Mouse (Mus musculus) hindbrain, embryonic 13.5 days (tissue): ENCODE results near the gene Otud7b. TPM values are rescaled to one million over a fixed set of nuclear protein-coding genes. Genes with fewer than 3 reads are reported as not detected.

Experiments used
- ATAC-seq: fragments of 200-750 bp; cut with Nextera tagmentation; 2 replicates; pipeline ENCODE4 v1.8.0; 2017; ENCODE audit warnings: moderate TSS enrichment; ENCODE audit not compliant: low FRiP score
- H3K27ac ChIP-seq: fragments of 300-500 bp; sonication (generic); 2 replicates; pipeline ENCODE4 v1.5.1; 2015; ENCODE audit warnings: inconsistent platforms, mild to moderate bottlenecking, moderate library complexity
- H3K27me3 ChIP-seq: fragments of 300-500 bp; sonication (generic); 2 replicates; pipeline ENCODE4 v1.6.1; 2015; ENCODE audit warnings: mild to moderate bottlenecking, inconsistent platforms
- H3K36me3 ChIP-seq: fragments of 300-500 bp; sonication (generic); 2 replicates; pipeline ENCODE4 v1.6.1; 2015; ENCODE audit warnings: mild to moderate bottlenecking, inconsistent platforms
- H3K4me1 ChIP-seq: fragments of 300-500 bp; sonication (generic); replicated peaks from 2 replicates; pipeline ENCODE4 v1.6.1; 2015; ENCODE audit warnings: inconsistent platforms
- H3K4me2 ChIP-seq: fragments of 300-500 bp; sonication (generic); 2 replicates; pipeline ENCODE4 v1.6.1; 2015; ENCODE audit warnings: inconsistent platforms, mild to moderate bottlenecking, moderate library complexity
- H3K4me3 ChIP-seq: fragments of 300-500 bp; sonication (generic); 2 replicates; pipeline ENCODE4 v1.5.1; 2015; ENCODE audit warnings: mild to moderate bottlenecking, inconsistent platforms
- H3K9ac ChIP-seq: fragments of 300-500 bp; sonication (generic); 2 replicates; pipeline ENCODE4 v1.6.1; 2015; ENCODE audit warnings: mild to moderate bottlenecking, inconsistent platforms
- H3K9me3 ChIP-seq: fragments of 300-500 bp; sonication (generic); 2 replicates; pipeline ENCODE4 v1.6.1; 2016; ENCODE audit warnings: inconsistent platforms
- WGBS: fragments of 180-500 bp; shearing (Covaris S2); methylation state at CpG from one replicate; pipeline ENCODE4 v1.1.7; 2015; 5-methylcytosine and 5-hydroxymethylcytosine counted together
- polyA plus RNA-seq: library from polyadenylated mRNA; unstranded; fragments of >200 nt; fragmentation: Nextera tagmentation; extraction: Ambion mirVana; gene quantifications from 2 replicates; pipeline ENCODE4 v1.2.1, GENCODE M21; 2015

Otud7b gene
- polyA plus RNA-seq = 11.0 and 13.6 TPM in 2 replicates

DNA sequence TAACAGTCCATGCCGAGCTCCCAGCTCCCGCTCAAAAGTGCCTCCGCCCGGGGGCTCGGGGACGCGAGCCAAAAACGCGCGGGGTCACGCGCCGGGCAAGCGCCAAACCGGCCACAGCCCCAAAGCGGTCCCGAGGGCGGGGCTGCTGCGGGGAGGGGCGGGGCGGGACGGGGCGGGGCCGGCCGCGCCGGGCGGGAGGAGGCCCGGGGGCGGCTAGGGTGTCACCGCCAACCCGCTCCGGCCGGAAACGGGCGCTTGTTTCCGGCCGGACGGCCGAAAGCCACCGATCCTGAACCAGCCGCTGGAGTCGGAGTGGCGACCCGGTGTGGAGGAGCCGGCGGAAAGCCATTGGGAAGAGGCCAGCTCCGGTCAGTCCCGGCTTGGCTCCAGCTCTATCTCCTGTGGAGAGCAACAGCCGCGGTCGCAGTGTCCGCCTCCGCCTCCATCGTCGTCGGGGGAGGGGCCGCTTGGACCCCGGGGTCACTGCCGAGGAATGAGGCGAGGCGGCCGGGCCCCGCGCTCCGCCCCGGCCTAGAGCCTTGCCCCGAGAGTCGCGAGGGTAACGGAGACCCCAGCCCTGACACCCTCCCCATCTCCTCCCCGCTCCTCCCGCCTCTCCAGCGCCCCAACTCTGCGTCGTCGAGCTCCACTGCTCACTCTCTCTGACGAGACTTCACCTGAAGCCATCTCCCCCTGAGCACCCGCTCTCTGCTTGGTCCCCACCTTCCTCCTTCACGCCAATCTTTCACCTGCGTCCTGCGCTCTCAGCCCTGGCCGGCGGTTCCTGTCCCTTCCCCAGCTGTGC lies at the start of gene Otud7b:
Otud7b (plus strand) TSS at position 267 of the 805 bp plus-strand sequence.
- Histone ChIP-seq H3K27ac (peak within 1 kb of the TSS; percentile 87), H3K36me3 (no peaks in the 10 kb centered on the region), H3K4me2 (peak within 1 kb of the TSS; percentile 84), H3K9me3 (no peaks in the 10 kb centered on the region), H3K9ac (peak within 1 kb of the TSS; percentile 89), H3K4me1 (peaks cover 32% of the 10 kb centered on the region), H3K27me3 (no peaks in the 10 kb centered on the region), H3K4me3 (peak within 1 kb of the TSS; percentile 83)
- WGBS = under 1% methylated on average over 76 of the region's 84 CpGs
- ATAC-seq = peak; percentile 88

DNA sequence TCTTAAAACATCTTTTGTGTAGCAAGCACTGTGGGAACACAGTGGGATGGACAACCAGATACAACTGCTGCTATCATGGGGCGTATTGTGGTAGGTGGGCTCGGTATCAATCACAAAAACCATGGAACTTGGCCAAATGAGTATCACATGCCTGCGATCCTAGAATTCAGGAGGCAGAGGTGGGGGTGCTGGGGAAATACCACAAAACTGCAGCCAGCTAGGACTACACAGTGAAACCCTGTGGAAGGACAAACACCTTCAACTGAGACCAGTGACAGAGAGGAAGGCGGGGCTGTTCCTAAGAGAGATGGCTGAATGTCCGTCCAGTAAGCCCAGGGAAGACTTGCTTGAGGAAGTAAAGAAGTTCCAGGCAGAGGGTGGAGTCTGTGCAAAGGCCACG lies 49.0 kb upstream of the Otud7b start:
- H3K4me2 ChIP-seq = no peak overlapping the region
- H3K4me3 ChIP-seq = no peak overlapping the region
- ATAC-seq = no peak
- WGBS = 88% methylated on average over 6 of the region's 6 CpGs
- peaks cover 25% of the 10 kb centered on the region for H3K4me1 ChIP-seq
- H3K9me3 ChIP-seq = no peaks in the 10 kb centered on the region
- no peaks in the 10 kb centered on the region for H3K27me3 ChIP-seq
- no peak overlapping the region for H3K27ac ChIP-seq
- peaks cover 24% of the 10 kb centered on the region for H3K36me3 ChIP-seq
- H3K9ac ChIP-seq = no peak overlapping the region

- no peak for ATAC-seq
- Histone ChIP-seq H3K4me3 (no peak overlapping the region), H3K4me1 (peaks cover 22% of the 10 kb centered on the region), H3K4me2 (0 out of 2 replicates have a peak overlapping the region, but pooled peaks have one; percentile 86), H3K9ac (no peak overlapping the region), H3K9me3 (no peaks in the 10 kb centered on the region), H3K36me3 (peaks cover 18% of the 10 kb centered on the region), H3K27me3 (no peaks in the 10 kb centered on the region), H3K27ac (no peak overlapping the region)
- WGBS = 79% methylated on average over 4 of the region's 4 CpGs
Observed at GRCm38 (mm10) chr3:96056031-96056430, 48.3 kb upstream of the Otud7b start.

GRCm38 (mm10) chr3:96057747-96058204 lies 46.6 kb upstream of the Otud7b start:
- H3K4me2 ChIP-seq = peak overlapping the region; percentile 86
- H3K4me1 ChIP-seq = peaks cover 21% of the 10 kb centered on the region
- H3K36me3 ChIP-seq = peaks cover 15% of the 10 kb centered on the region
- peak overlapping the region; percentile 79 for H3K9ac ChIP-seq
- peak; percentile 96 for ATAC-seq
- H3K9me3 ChIP-seq = no peaks in the 10 kb centered on the region
- under 1% methylated on average over 26 of the region's 26 CpGs for WGBS
- peak overlapping the region; percentile 93 for H3K27ac ChIP-seq
- H3K4me3 ChIP-seq = peak overlapping the region; percentile 66
- H3K27me3 ChIP-seq = no peaks in the 10 kb centered on the region

GRCm38 (mm10) chr3:96058231-96058896 lies 46.0 kb upstream of the Otud7b start, which contains the start of gene Vps45:
Gene Vps45 (minus strand): TSS chr3:96058466.
- peak; percentile 85 for ATAC-seq
- Histone ChIP-seq H3K4me2 (peak within 1 kb of the TSS; percentile 86), H3K9me3 (no peaks in the 10 kb centered on the region), H3K36me3 (peaks cover 12% of the 10 kb centered on the region), H3K4me1 (peaks cover 21% of the 10 kb centered on the region), H3K27me3 (no peaks in the 10 kb centered on the region), H3K27ac (peak within 1 kb of the TSS; percentile 93), H3K4me3 (peak within 1 kb of the TSS; percentile 66), H3K9ac (peak within 1 kb of the TSS; percentile 79)
- WGBS = 2% methylated on average over 18 of the region's 18 CpGs

DNA sequence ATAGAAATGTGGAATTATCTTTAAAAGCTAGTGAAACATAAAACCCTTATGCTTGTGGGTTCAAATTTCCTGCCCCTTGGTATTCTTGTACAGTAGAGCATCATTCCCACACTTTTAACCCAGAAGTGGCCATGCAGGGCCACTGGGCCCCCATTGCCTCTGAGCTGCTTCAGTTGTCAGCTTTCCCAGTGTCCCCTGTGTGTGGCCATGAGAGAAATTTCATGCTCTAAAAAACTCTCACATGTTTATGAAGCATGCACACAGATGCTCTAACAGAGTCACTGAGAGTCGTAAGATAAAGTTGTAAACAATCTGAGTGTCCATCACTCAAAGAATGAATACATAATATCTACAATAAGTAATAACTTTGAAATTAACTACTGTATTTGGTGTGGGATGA lies 44.2 kb upstream of the Otud7b start:
- H3K9ac ChIP-seq = no peak overlapping the region
- H3K27ac ChIP-seq = no peak overlapping the region
- no peaks in the 10 kb centered on the region for H3K9me3 ChIP-seq
- WGBS = 90% methylated on average over 1 of the region's 1 CpGs
- peaks cover 21% of the 10 kb centered on the region for H3K4me1 ChIP-seq
- no peak overlapping the region for H3K4me2 ChIP-seq
- ATAC-seq = no peak
- no peaks in the 10 kb centered on the region for H3K27me3 ChIP-seq
- peaks cover 4% of the 10 kb centered on the region; the same call in 1 of the 2 replicates for H3K36me3 ChIP-seq
- no peak overlapping the region for H3K4me3 ChIP-seq

GRCm38 (mm10) chr3:96063299-96063698 lies 41.0 kb upstream of the Otud7b start:
- H3K9ac ChIP-seq = no peak overlapping the region
- no peak overlapping the region for H3K4me2 ChIP-seq
- H3K36me3 ChIP-seq = no peaks in the 10 kb centered on the region
- no peaks in the 10 kb centered on the region for H3K9me3 ChIP-seq
- no peak for ATAC-seq
- no peak overlapping the region for H3K4me3 ChIP-seq
- 82% methylated on average over 2 of the region's 2 CpGs for WGBS
- H3K27me3 ChIP-seq = no peaks in the 10 kb centered on the region
- H3K4me1 ChIP-seq = peaks cover 4% of the 10 kb centered on the region
- no peak overlapping the region for H3K27ac ChIP-seq

DNA sequence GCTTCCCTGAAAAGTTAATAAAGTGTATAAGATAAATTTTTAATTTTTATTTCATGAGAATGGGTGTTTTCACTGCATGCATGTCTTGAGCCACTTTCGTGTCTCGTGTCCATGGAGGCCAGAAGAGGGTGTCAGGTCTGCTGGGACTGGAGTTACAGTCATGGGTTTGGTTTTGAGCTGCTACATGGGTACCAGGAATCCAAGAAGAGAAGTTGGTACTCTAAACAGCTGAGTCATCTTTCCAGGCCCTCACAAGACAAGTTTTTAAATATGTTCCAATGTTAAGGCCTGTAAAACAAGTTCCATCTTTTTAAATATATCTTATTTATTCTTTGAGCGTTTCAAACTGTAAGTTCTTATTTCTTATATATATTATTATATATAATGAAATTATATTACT lies 40.1 kb upstream of the Otud7b start:
- Histone ChIP-seq H3K9ac (no peak overlapping the region), H3K4me3 (no peak overlapping the region), H3K4me1 (no peaks in the 10 kb centered on the region), H3K27ac (no peak overlapping the region), H3K9me3 (no peaks in the 10 kb centered on the region), H3K4me2 (no peak overlapping the region), H3K36me3 (no peaks in the 10 kb centered on the region), H3K27me3 (no peaks in the 10 kb centered on the region)
- no peak for ATAC-seq
- 86% methylated on average over 3 of the region's 3 CpGs for WGBS

DNA sequence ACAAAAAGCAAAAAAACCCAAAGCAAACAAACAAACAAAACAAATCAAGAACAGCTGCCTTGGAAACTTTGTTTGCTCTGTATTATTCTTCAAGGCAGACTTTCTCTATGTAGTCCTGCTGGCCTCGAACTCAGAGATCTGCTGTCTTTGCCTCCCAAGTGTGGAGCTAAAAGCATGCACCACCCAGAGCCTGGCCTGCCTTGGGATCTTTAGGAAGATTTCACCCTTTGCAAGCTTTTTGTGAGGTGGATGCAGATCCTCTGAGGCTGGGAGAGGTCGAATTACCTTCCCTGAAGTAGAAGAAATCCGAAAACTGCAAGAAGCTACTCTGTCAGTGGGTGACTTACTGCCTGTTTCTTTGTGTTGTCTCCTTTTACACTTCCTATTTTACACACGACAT lies 39.2 kb upstream of the Otud7b start:
- no peaks in the 10 kb centered on the region for H3K4me1 ChIP-seq
- ATAC-seq = no peak
- H3K36me3 ChIP-seq = no peaks in the 10 kb centered on the region
- H3K27ac ChIP-seq = no peak overlapping the region
- 55% methylated on average over 4 of the region's 4 CpGs for WGBS
- no peaks in the 10 kb centered on the region for H3K9me3 ChIP-seq
- H3K4me2 ChIP-seq = no peak overlapping the region
- no peak overlapping the region for H3K9ac ChIP-seq
- H3K27me3 ChIP-seq = no peaks in the 10 kb centered on the region
- no peak overlapping the region for H3K4me3 ChIP-seq

DNA sequence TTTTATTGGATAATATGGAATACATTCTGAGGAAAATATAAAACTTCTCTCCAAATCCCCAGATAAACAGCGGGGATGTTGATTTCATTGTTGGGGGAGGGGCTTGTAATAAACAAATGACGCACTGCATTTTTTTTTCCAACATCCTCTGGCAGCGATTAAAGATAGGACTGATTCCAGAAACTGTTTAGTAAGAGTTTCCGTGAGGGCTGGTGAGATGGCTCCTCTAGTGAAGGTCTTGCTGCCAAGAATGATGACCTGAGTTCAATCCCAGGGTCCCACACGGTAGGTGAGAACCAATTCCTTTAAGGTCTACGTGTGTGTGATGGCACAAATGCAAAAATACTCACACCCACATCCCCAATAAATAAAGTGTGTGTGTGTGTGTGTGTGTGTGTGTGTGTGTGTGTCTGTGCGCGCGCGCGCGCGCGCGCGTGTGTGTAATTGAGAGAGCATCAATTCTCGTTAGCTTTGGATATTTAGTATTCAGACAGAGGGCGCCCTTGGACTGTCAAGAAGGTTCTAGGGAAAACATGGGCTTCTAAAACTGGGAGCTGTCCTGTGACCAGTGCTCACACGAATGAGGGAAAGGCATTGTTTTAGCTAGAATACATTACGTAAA lies 38.5 kb upstream of the Otud7b start:
- H3K9ac ChIP-seq = no peak overlapping the region
- H3K4me3 ChIP-seq = no peak overlapping the region
- no peak for ATAC-seq
- H3K36me3 ChIP-seq = no peaks in the 10 kb centered on the region
- no peaks in the 10 kb centered on the region for H3K4me1 ChIP-seq
- H3K9me3 ChIP-seq = no peaks in the 10 kb centered on the region
- no peak overlapping the region for H3K27ac ChIP-seq
- H3K27me3 ChIP-seq = no peaks in the 10 kb centered on the region
- WGBS = 49% methylated on average over 20 of the region's 20 CpGs
- H3K4me2 ChIP-seq = peak overlapping the region; percentile 23; the same call in 1 of the 2 replicates

- Histone ChIP-seq H3K4me3 (no peak overlapping the region), H3K4me2 (no peak overlapping the region), H3K27me3 (no peaks in the 10 kb centered on the region), H3K4me1 (no peaks in the 10 kb centered on the region), H3K9ac (no peak overlapping the region), H3K27ac (no peak overlapping the region), H3K36me3 (no peaks in the 10 kb centered on the region), H3K9me3 (no peaks in the 10 kb centered on the region)
- no peak for ATAC-seq
- 91% methylated on average over 5 of the region's 5 CpGs for WGBS
Observed at GRCm38 (mm10) chr3:96066741-96067140, 37.6 kb upstream of the Otud7b start.

DNA sequence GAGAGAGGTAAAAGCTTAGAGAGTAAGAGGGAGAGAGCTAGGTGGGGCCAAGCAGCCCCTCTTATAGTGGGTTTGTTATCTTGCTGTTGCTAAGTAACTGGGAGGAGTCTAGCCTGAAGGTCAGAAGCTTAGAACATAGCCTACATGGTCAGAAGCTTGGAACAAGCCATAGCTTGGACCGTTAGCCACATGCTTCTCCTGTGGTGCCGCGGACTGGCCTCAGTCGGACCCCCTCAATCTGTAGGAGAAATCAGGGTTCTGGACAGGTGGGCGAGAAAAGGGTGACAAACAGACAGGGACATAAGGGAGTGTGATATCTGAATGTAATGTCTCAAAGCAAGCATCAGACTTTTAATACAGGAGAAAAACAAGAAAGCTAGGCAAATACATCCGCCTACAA lies 35.3 kb upstream of the Otud7b start:
- no peaks in the 10 kb centered on the region for H3K27me3 ChIP-seq
- no peaks in the 10 kb centered on the region for H3K36me3 ChIP-seq
- H3K4me2 ChIP-seq = no peak overlapping the region
- H3K27ac ChIP-seq = no peak overlapping the region
- no peak overlapping the region for H3K4me3 ChIP-seq
- H3K9ac ChIP-seq = no peak overlapping the region
- no peaks in the 10 kb centered on the region for H3K9me3 ChIP-seq
- 91% methylated on average over 6 of the region's 6 CpGs for WGBS
- no peak for ATAC-seq
- no peaks in the 10 kb centered on the region for H3K4me1 ChIP-seq
